Mouse (Mus musculus): ENCODE results near the gene Lonrf2. TPM values are rescaled to one million over a fixed set of nuclear protein-coding genes. Genes with fewer than 3 reads are reported as not detected.

Lonrf2 gene
- polyA plus RNA-seq, 1 experiment from 2014 or later, result 24.1 TPM

DNA sequence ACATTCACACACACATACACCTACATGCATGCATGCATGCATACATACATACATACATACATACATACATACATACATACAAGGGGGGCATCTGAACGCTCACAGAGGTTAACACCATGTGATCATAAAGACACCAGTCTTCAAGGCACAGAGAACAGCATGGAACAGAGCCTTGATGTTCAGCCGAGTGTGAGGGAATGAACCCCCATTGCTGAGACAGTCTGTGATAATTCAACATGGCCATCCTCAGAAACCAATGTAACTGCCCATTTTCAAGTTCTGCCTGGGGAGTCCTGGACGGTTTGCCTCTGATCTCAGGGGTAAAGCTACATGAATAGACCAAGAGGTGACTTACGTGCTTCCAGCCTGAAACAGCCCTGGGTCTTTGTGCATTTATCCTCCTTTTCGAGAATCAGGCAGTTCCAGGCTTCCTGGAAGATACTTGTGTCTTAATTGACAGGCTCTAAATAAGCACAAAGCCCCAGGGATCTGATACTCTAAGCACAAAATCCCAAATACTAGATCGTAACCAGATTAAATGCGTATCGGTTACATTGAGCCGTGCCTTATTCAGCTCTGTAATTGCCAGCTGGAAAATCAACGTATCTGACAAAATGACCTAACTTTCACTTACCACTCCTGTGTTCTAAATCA, 72.4 kb downstream of the Lonrf2 start:
- Histone ChIP-seq H3K4me2 (no peak overlapping the region), H3K27me3 (no peaks in the 10 kb centered on the region), H3K4me3 (no peak overlapping the region), H3K27ac (replicated peaks) (no peak overlapping the region), H3K4me1 (replicated peaks) (peaks cover 23% of the 10 kb centered on the region), H3K36me3 (no peaks in the 10 kb centered on the region), H3K9ac (no peak overlapping the region), H3K9me3 (no peaks in the 10 kb centered on the region)
- ATAC-seq (ENCODE audit: low FRiP score, low read depth), result no peak
- WGBS, result 43% methylated on average over 10 of the region's 10 CpGs

DNA sequence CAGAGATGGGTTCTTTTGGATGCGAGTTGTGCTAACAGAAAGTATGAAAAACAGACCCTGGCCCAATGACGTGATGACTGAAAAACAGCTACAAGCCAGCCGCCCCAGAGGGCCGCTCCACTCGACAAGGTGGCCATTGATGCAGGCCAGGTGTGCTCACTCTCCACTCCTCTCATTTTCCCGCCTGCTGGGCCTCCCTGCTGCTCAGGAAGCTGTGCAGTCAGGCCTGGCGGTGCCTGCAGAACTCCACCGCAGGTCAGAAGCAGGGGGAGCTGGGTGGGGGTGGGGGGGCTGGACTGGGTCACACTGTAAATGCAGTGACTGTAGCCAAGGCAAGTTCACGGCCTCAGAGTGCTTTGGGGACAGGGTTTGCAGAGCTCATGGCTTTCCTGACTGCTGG, 76.1 kb downstream of the Lonrf2 start:
- H3K4me2 ChIP-seq, result no peak overlapping the region
- 42% methylated on average over 9 of the region's 9 CpGs for WGBS
- no peaks in the 10 kb centered on the region for H3K36me3 ChIP-seq
- ATAC-seq (ENCODE audit: low FRiP score, low read depth), result no peak
- no peaks in the 10 kb centered on the region for H3K9me3 ChIP-seq
- no peaks in the 10 kb centered on the region for H3K27me3 ChIP-seq
- H3K9ac ChIP-seq, result no peak overlapping the region
- no peak overlapping the region for H3K27ac ChIP-seq (replicated peaks)
- H3K4me1 ChIP-seq (replicated peaks), result peaks cover 10% of the 10 kb centered on the region
- H3K4me3 ChIP-seq, result no peak overlapping the region

GRCm38 (mm10) chr1:38757791-38758403, 78.6 kb downstream of the Lonrf2 start:
- H3K36me3 ChIP-seq, result no peaks in the 10 kb centered on the region
- H3K27me3 ChIP-seq, result no peaks in the 10 kb centered on the region
- no peak for ATAC-seq (ENCODE audit: low FRiP score, low read depth)
- WGBS, result 50% methylated on average over 5 of the region's 5 CpGs
- H3K4me2 ChIP-seq, result no peak overlapping the region
- H3K4me1 ChIP-seq (replicated peaks), result no peaks in the 10 kb centered on the region
- no peak overlapping the region for H3K9ac ChIP-seq
- H3K27ac ChIP-seq (replicated peaks), result no peak overlapping the region
- no peaks in the 10 kb centered on the region for H3K9me3 ChIP-seq
- no peak overlapping the region for H3K4me3 ChIP-seq

GRCm38 (mm10) chr1:38743863-38744262, 92.6 kb downstream of the Lonrf2 start:
- H3K4me2 ChIP-seq, result no peak overlapping the region
- no peak overlapping the region for H3K4me3 ChIP-seq
- H3K9ac ChIP-seq, result no peak overlapping the region
- H3K36me3 ChIP-seq, result no peaks in the 10 kb centered on the region
- ATAC-seq (ENCODE audit: low FRiP score, low read depth), result no peak
- no peaks in the 10 kb centered on the region for H3K9me3 ChIP-seq
- H3K27ac ChIP-seq (replicated peaks), result no peak overlapping the region
- no peaks in the 10 kb centered on the region for H3K27me3 ChIP-seq
- no peaks in the 10 kb centered on the region for H3K4me1 ChIP-seq (replicated peaks)
- WGBS, result 67% methylated on average over 1 of the region's 1 CpGs

Other genes with a start within 250 kb of the Lonrf2 start
- 33.4 and 37.8 TPM in 2 replicates for gene Aff3, start 171.8 kb downstream of the Lonrf2 start, polyA plus RNA-seq (2015; fragmentation: Nextera tagmentation; extraction: Ambion mirVana)
- gene Chst10, start 61.5 kb upstream of the Lonrf2 start, polyA plus RNA-seq (2015; fragmentation: Nextera tagmentation; extraction: Ambion mirVana), result 54.7 and 58.8 TPM in 2 replicates
- gene Nms, start 102.4 kb upstream of the Lonrf2 start, polyA plus RNA-seq (2015; fragmentation: Nextera tagmentation; extraction: Ambion mirVana), result 1.5 and 1.8 TPM in 2 replicates
- gene Pdcl3, start 148.9 kb upstream of the Lonrf2 start, polyA plus RNA-seq (2015; fragmentation: Nextera tagmentation; extraction: Ambion mirVana), result 149 and 155 TPM in 2 replicates

Data from hindbrain, embryonic 15.5 days (tissue).